Mouse (Mus musculus) stomach, postnatal 0 days (tissue): ENCODE results near the gene Cdca7l.

Experiments
- CTCF ChIP-seq: IDR thresholded peaks from 2 replicates; pipeline ENCODE4 v1.5.1; 2016; ENCODE audit warnings: antibody characterized with exemption, low read depth, mild to moderate bottlenecking, moderate library complexity
- EP300 ChIP-seq: optimal IDR thresholded peaks from 2 replicates; pipeline ENCODE3; 2016; ENCODE audit warnings: antibody characterized with exemption

DNA sequence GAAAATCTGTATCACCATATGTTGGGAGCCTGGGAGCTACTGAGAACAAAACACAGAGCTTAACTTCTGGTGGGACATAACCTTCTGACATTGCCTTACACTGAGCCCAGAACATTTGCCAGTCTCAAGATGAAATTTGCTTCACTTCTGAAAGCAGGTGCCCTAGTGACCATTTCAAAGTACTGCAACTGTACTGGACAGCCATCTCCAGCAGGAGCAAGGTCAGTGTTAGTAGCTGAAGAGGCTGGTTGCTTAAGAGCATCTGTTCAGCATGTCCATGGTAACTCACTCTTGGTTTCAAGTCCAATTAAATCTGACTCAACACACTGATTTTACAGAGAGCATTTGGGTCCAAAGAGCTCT, 16.8 kb downstream of the Cdca7l start:
- TF ChIP-seq CTCF, result peak; percentile 62
- no peak for TF ChIP-seq EP300
